Mouse (Mus musculus): ENCODE measurements around the gene Fbln2. TPM values are rescaled to one million over a fixed set of nuclear protein-coding genes. Genes with fewer than 3 reads are reported as not detected.

The Fbln2 gene
- polyA plus RNA-seq, 1 experiment from 2014 or later: 32.1 TPM

- no peak for DNase-seq (ENCODE audit: low spot score)
- 76% methylated on average over 4 of the region's 4 CpGs for WGBS
- no peak for ATAC-seq (ENCODE audit: low FRiP score, low TSS enrichment)
These were observed 30.2 kb upstream of the Fbln2 start for GRCm38 (mm10) chr6:91182075-91182490.

GRCm38 (mm10) chr6:91183041-91183440 lies 29.2 kb upstream of the Fbln2 start:
- Histone ChIP-seq H3K4me1 (replicated peaks; ENCODE audit: control insufficient read depth, insufficient read depth) (no peaks in the 10 kb centered on the region), H3K4me2 (replicated peaks; ENCODE audit: low read depth) (no peak overlapping the region), H3K27me3 (ENCODE audit: control insufficient read depth, insufficient read depth, low read length) (no peaks in the 10 kb centered on the region), H3K36me3 (ENCODE audit: control insufficient read depth, insufficient read depth, low read length) (no peaks in the 10 kb centered on the region), H3K4me3 (ENCODE audit: low read depth, low read length) (no peak overlapping the region), H3K27ac (replicated peaks) (no peak overlapping the region), H3K9ac (ENCODE audit: low read length) (no peak overlapping the region), H3K9me3 (ENCODE audit: control insufficient read depth, low read length) (no peaks in the 10 kb centered on the region)
- TF ChIP-seq CTCF (IDR thresholded peaks at IDR 0.05; ENCODE audit: low read depth) (no peak), EP300 (optimal IDR thresholded peaks at IDR 0.05) (no peak)
- ATAC-seq (ENCODE audit: low FRiP score, low TSS enrichment) (no peak), DNase-seq (ENCODE audit: low spot score) (no peak)
- WGBS: 27% methylated on average over 1 of the region's 1 CpGs

More at GRCm38 (mm10) chr6:91182075-91182490, 30.2 kb upstream of the Fbln2 start:
- no peak overlapping the region for H3K9ac ChIP-seq (ENCODE audit: low read length)
- no peaks in the 10 kb centered on the region for H3K4me1 ChIP-seq (replicated peaks; ENCODE audit: control insufficient read depth, insufficient read depth)
- H3K9me3 ChIP-seq (ENCODE audit: control insufficient read depth, low read length): no peaks in the 10 kb centered on the region
- no peaks in the 10 kb centered on the region for H3K36me3 ChIP-seq (ENCODE audit: control insufficient read depth, insufficient read depth, low read length)
- H3K4me3 ChIP-seq (ENCODE audit: low read depth, low read length): no peak overlapping the region
- H3K27ac ChIP-seq (replicated peaks): no peak overlapping the region
- no peak overlapping the region for H3K4me2 ChIP-seq (replicated peaks; ENCODE audit: low read depth)
- H3K27me3 ChIP-seq (ENCODE audit: control insufficient read depth, insufficient read depth, low read length): no peaks in the 10 kb centered on the region
- TF ChIP-seq EP300 (optimal IDR thresholded peaks at IDR 0.05): no peak
- no peak for TF ChIP-seq CTCF (IDR thresholded peaks at IDR 0.05; ENCODE audit: low read depth)

- no peaks in the 10 kb centered on the region for H3K27me3 ChIP-seq (ENCODE audit: control insufficient read depth, insufficient read depth, low read length)
- ATAC-seq (ENCODE audit: low FRiP score, low TSS enrichment) (no peak), DNase-seq (ENCODE audit: low spot score) (no peak)
- H3K9ac ChIP-seq (ENCODE audit: low read length): no peak overlapping the region
- no peak for TF ChIP-seq EP300 (optimal IDR thresholded peaks at IDR 0.05)
- TF ChIP-seq CTCF (IDR thresholded peaks at IDR 0.05; ENCODE audit: low read depth): no peak
- no peaks in the 10 kb centered on the region for H3K9me3 ChIP-seq (ENCODE audit: control insufficient read depth, low read length)
- H3K4me1 ChIP-seq (replicated peaks; ENCODE audit: control insufficient read depth, insufficient read depth): no peaks in the 10 kb centered on the region
- WGBS: 57% methylated on average over 2 of the region's 2 CpGs
- no peak overlapping the region for H3K4me2 ChIP-seq (replicated peaks; ENCODE audit: low read depth)
- H3K27ac ChIP-seq (replicated peaks): no peak overlapping the region
- no peaks in the 10 kb centered on the region for H3K36me3 ChIP-seq (ENCODE audit: control insufficient read depth, insufficient read depth, low read length)
- H3K4me3 ChIP-seq (ENCODE audit: low read depth, low read length): no peak overlapping the region
These were observed 28.3 kb upstream of the Fbln2 start for GRCm38 (mm10) chr6:91183980-91184379.

- no peak for TF ChIP-seq EP300 (optimal IDR thresholded peaks at IDR 0.05)
- no peak for TF ChIP-seq CTCF (IDR thresholded peaks at IDR 0.05; ENCODE audit: low read depth)
- no peaks in the 10 kb centered on the region for H3K4me1 ChIP-seq (replicated peaks; ENCODE audit: control insufficient read depth, insufficient read depth)
- H3K27ac ChIP-seq (replicated peaks): no peak overlapping the region
- no peaks in the 10 kb centered on the region for H3K27me3 ChIP-seq (ENCODE audit: control insufficient read depth, insufficient read depth, low read length)
- 61% methylated on average over 3 of the region's 3 CpGs for WGBS
- H3K36me3 ChIP-seq (ENCODE audit: control insufficient read depth, insufficient read depth, low read length): no peaks in the 10 kb centered on the region
- no peaks in the 10 kb centered on the region for H3K9me3 ChIP-seq (ENCODE audit: control insufficient read depth, low read length)
- no peak for ATAC-seq (ENCODE audit: low FRiP score, low TSS enrichment)
- no peak overlapping the region for H3K4me2 ChIP-seq (replicated peaks; ENCODE audit: low read depth)
- H3K9ac ChIP-seq (ENCODE audit: low read length): no peak overlapping the region
- H3K4me3 ChIP-seq (ENCODE audit: low read depth, low read length): no peak overlapping the region
- no peak for DNase-seq (ENCODE audit: low spot score)
These were observed 27.5 kb upstream of the Fbln2 start for GRCm38 (mm10) chr6:91184776-91185175.

- no peak overlapping the region for H3K4me3 ChIP-seq (ENCODE audit: low read depth, low read length)
- H3K9me3 ChIP-seq (ENCODE audit: control insufficient read depth, low read length): no peaks in the 10 kb centered on the region
- TF ChIP-seq CTCF (IDR thresholded peaks at IDR 0.05; ENCODE audit: low read depth) (no peak), EP300 (optimal IDR thresholded peaks at IDR 0.05) (no peak)
- no peak overlapping the region for H3K9ac ChIP-seq (ENCODE audit: low read length)
- no peak overlapping the region for H3K27ac ChIP-seq (replicated peaks)
- H3K27me3 ChIP-seq (ENCODE audit: control insufficient read depth, insufficient read depth, low read length): no peaks in the 10 kb centered on the region
- 73% methylated on average over 5 of the region's 5 CpGs for WGBS
- no peaks in the 10 kb centered on the region for H3K4me1 ChIP-seq (replicated peaks; ENCODE audit: control insufficient read depth, insufficient read depth)
- H3K4me2 ChIP-seq (replicated peaks; ENCODE audit: low read depth): no peak overlapping the region
- DNase-seq (ENCODE audit: low spot score) (no peak), ATAC-seq (ENCODE audit: low FRiP score, low TSS enrichment) (no peak)
- no peaks in the 10 kb centered on the region for H3K36me3 ChIP-seq (ENCODE audit: control insufficient read depth, insufficient read depth, low read length)
These were observed 26.8 kb upstream of the Fbln2 start for GRCm38 (mm10) chr6:91185502-91185901.

- Histone ChIP-seq H3K4me3 (ENCODE audit: low read depth, low read length) (no peak overlapping the region), H3K4me2 (replicated peaks; ENCODE audit: low read depth) (no peak overlapping the region), H3K4me1 (replicated peaks; ENCODE audit: control insufficient read depth, insufficient read depth) (no peaks in the 10 kb centered on the region), H3K27ac (replicated peaks) (no peak overlapping the region), H3K9ac (ENCODE audit: low read length) (no peak overlapping the region), H3K27me3 (ENCODE audit: control insufficient read depth, insufficient read depth, low read length) (no peaks in the 10 kb centered on the region), H3K9me3 (ENCODE audit: control insufficient read depth, low read length) (no peaks in the 10 kb centered on the region), H3K36me3 (ENCODE audit: control insufficient read depth, insufficient read depth, low read length) (no peaks in the 10 kb centered on the region)
- TF ChIP-seq CTCF (IDR thresholded peaks at IDR 0.05; ENCODE audit: low read depth) (peak; percentile 72), EP300 (optimal IDR thresholded peaks at IDR 0.05) (no peak)
- DNase-seq (ENCODE audit: low spot score): no peak
- peak; percentile 60; the same call in 1 of the 2 replicates for ATAC-seq (ENCODE audit: low FRiP score, low TSS enrichment)
- 51% methylated on average over 4 of the region's 4 CpGs for WGBS
These were observed 25.9 kb upstream of the Fbln2 start for GRCm38 (mm10) chr6:91186161-91186931.
